Mouse (Mus musculus) embryonic fibroblast, embryonic 13.5 days (primary cell): ENCODE data around the gene Itk. TPM values are rescaled to one million over a fixed set of nuclear protein-coding genes. Genes with fewer than 3 reads are reported as not detected.

ENCODE experiments used
- H3K27ac ChIP-seq: 2 replicates; pipeline ENCODE4 v1.5.1; 2012; ENCODE audit warnings: low read length, control low read depth, inconsistent platforms; ENCODE audit not compliant: insufficient read depth
- H3K4me1 ChIP-seq: 2 replicates; pipeline ENCODE4 v1.6.1; 2011; ENCODE audit warnings: low read length; ENCODE audit not compliant: control insufficient read depth, insufficient read depth
- H3K4me3 ChIP-seq: 2 replicates; pipeline ENCODE4 v1.5.1; 2011; ENCODE audit warnings: mild to moderate bottlenecking, control low read depth, low read length; ENCODE audit not compliant: insufficient read depth
- CTCF ChIP-seq: IDR thresholded peaks from 2 replicates; pipeline ENCODE4 v1.5.1; 2011; ENCODE audit warnings: mild to moderate bottlenecking, control low read depth, low read length, moderate library complexity, borderline replicate concordance; ENCODE audit not compliant: insufficient read depth
- POLR2A ChIP-seq: IDR thresholded peaks from 2 replicates; pipeline ENCODE4 v1.6.1; 2011; ENCODE audit warnings: low read depth, mild to moderate bottlenecking, control low read depth, low read length, moderate library complexity
- polyA plus RNA-seq: library from polyadenylated mRNA; stranded (reverse); fragments of >200 nt; gene quantifications from 2 replicates; pipeline ENCODE4 v1.2.4, GENCODE M21; 2011; ENCODE audit warnings: low read depth; ENCODE audit not compliant: missing spikeins, insufficient read length

Itk gene
- polyA plus RNA-seq, 1 experiment: not detected

- Histone ChIP-seq H3K27ac (no peak overlapping the region), H3K4me3 (no peak overlapping the region), H3K4me1 (no peaks in the 10 kb centered on the region)
- TF ChIP-seq POLR2A (no peak), CTCF (no peak)
These were observed 79.3 kb downstream of the Itk start for GRCm38 (mm10) chr11:46309808-46310555.

- H3K4me1 ChIP-seq: no peaks in the 10 kb centered on the region
- TF ChIP-seq CTCF: no peak
- no peak for TF ChIP-seq POLR2A
- H3K27ac ChIP-seq: no peak overlapping the region
- H3K4me3 ChIP-seq: no peak overlapping the region
These were observed 80.1 kb downstream of the Itk start for GRCm38 (mm10) chr11:46309111-46309741.

- H3K27ac ChIP-seq: no peak overlapping the region
- TF ChIP-seq CTCF (no peak), POLR2A (no peak)
- no peaks in the 10 kb centered on the region for H3K4me1 ChIP-seq
- no peak overlapping the region for H3K4me3 ChIP-seq
These were observed 80.9 kb downstream of the Itk start for GRCm38 (mm10) chr11:46308271-46308974.

GRCm38 (mm10) chr11:46307768-46308167 is 81.5 kb downstream of the Itk start:
- TF ChIP-seq POLR2A (no peak), CTCF (no peak)
- no peak overlapping the region for H3K4me3 ChIP-seq
- no peaks in the 10 kb centered on the region for H3K4me1 ChIP-seq
- no peak overlapping the region for H3K27ac ChIP-seq

GRCm38 (mm10) chr11:46306776-46307175 is 82.5 kb downstream of the Itk start:
- TF ChIP-seq POLR2A (no peak), CTCF (no peak)
- Histone ChIP-seq H3K4me1 (no peaks in the 10 kb centered on the region), H3K27ac (no peak overlapping the region)

GRCm38 (mm10) chr11:46305881-46306520 is 83.3 kb downstream of the Itk start:
- H3K4me1 ChIP-seq: no peaks in the 10 kb centered on the region
- H3K27ac ChIP-seq: no peak overlapping the region
- no peak for TF ChIP-seq CTCF
- no peak for TF ChIP-seq POLR2A
- no peak overlapping the region for H3K4me3 ChIP-seq

More at GRCm38 (mm10) chr11:46306776-46307175, 82.5 kb downstream of the Itk start:
- H3K4me3 ChIP-seq: no peak overlapping the region

- H3K4me3 ChIP-seq: no peak overlapping the region
- TF ChIP-seq CTCF: no peak
- TF ChIP-seq POLR2A: no peak
- H3K27ac ChIP-seq: no peak overlapping the region
- no peaks in the 10 kb centered on the region for H3K4me1 ChIP-seq
These were observed 84.2 kb downstream of the Itk start for GRCm38 (mm10) chr11:46304864-46305710.

- TF ChIP-seq POLR2A (no peak), CTCF (no peak)
- Histone ChIP-seq H3K4me1 (no peaks in the 10 kb centered on the region), H3K4me3 (no peak overlapping the region), H3K27ac (no peak overlapping the region)
These were observed 85.2 kb downstream of the Itk start for GRCm38 (mm10) chr11:46304093-46304492.

GRCm38 (mm10) chr11:46302471-46302870 is 86.8 kb downstream of the Itk start:
- Histone ChIP-seq H3K4me1 (no peaks in the 10 kb centered on the region), H3K27ac (no peak overlapping the region), H3K4me3 (no peak overlapping the region)
- TF ChIP-seq POLR2A (no peak), CTCF (no peak)
